Mouse (Mus musculus) brain, adult 2 months (tissue): ENCODE results near the gene Per1.

Experiments
- DNase-seq: peaks from one replicate; pipeline ENCODE4 v3.0.0; 2011; ENCODE audit warnings: low read depth, low spot score

Gene Per1

DNA sequence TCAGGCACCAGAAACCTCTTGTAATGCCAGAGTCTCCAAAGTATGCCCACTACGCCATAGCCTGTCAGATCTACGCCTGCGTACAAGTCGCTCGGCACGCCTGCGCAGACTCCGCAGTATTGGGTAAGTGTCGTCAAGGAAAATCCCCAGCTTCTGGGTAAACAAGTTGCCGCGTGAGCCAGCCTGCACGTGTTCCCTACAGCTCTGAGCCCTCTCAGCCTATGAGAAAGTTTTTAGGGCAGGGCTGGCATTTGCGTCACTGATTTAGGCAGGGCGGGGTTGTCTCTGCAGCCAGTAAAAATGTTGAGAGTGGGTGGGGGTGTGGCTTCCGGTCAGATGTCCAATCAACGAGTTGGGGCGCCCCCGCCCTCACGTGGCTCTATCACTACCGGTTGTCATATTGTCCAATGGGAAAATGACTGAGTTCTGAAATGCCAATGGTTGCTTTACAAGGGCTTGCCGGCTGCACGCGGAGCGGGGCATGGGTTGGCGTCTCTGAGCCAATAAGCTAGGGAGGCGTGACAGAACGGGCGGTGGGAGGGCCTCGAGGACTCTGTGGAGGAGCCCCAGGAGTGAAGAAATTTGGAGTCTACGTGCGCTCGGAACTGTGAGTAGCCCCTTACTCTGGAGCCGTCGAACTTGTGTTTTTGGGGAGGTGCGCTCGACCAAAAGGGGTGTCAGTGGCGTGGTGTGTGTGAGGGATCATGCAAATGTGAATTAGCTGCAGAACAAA is at the start of gene Per1:
Gene Per1, plus strand, starts transcription at position 521 of the 733 bp plus-strand sequence.
- DNase-seq: peak; percentile 100

DNA sequence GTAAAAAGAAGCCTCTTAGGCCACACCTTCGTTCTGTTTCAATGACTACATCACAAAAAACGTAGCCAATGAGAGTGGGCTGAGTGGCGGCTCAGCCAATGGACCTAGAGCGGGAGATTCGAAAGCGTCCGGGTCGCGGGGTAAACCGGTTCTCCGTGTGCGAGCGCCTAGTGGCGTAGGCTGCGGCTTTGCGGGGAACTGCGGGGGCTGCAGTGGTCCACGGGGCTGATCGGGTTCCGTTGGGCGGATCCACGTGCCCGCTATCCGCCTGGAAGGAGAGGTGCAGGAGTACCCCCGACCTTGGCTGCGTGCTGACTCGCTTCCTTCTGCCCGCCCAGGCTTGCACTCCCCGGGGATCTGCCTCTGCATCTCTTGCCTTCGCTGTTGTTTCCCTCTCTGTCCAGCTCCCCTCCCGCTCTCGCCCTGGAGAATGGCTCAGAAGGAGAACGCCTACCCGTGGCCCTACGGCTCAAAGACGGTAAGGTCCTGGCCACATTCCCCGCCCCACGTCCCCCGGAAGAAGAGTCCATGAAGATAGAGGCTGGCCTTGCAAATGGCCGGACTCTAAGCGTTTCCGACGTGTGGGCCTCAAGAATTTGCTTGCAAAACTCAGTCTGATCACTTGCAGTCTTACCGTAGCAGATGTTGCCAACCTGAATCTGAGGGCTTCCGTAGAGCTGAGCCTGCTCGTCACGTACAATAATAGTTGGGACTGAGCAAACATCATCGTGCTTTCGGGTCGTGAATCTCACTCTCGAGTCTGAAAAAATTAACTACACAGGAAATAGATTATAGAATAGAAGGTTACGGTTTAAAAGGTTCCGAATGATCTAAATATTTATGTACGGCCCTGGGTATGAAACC is 49.3 kb upstream of the Per1 start, which contains the start of gene Aurkb:
Gene Aurkb, plus strand, starts transcription at position 117 of the 864 bp plus-strand sequence.
- DNase-seq: peak; percentile 91

DNA sequence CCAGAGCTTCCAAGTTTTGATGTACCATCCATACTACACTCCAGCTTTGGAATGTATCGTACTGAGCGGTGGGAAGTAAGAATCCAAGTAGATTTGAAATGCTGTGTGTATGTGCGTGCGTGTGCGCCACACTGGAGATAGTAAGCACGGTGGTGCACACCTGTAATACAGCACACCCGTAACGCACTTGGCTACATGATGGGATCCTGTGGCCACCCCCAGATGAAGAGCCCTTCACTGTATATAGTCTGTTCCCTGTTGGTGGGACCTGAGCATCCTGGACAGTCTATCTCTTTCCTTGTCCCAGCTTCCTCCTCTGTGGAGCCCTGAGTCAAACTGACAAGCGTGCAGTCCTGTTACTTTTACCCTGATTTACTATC is 48.6 kb upstream of the Per1 start:
- no peak for DNase-seq

- no peak for DNase-seq
These were observed 47.4 kb upstream of the Per1 start for GRCm38 (mm10) chr11:69047592-69047991.

GRCm38 (mm10) chr11:69048151-69048550 is 46.9 kb upstream of the Per1 start:
- DNase-seq: no peak

GRCm38 (mm10) chr11:69050748-69051147 is 44.3 kb upstream of the Per1 start:
- no peak for DNase-seq

GRCm38 (mm10) chr11:69051771-69052170 is 43.2 kb upstream of the Per1 start:
- DNase-seq: no peak

GRCm38 (mm10) chr11:69052824-69053421 is 42.1 kb upstream of the Per1 start:
- no peak for DNase-seq

DNA sequence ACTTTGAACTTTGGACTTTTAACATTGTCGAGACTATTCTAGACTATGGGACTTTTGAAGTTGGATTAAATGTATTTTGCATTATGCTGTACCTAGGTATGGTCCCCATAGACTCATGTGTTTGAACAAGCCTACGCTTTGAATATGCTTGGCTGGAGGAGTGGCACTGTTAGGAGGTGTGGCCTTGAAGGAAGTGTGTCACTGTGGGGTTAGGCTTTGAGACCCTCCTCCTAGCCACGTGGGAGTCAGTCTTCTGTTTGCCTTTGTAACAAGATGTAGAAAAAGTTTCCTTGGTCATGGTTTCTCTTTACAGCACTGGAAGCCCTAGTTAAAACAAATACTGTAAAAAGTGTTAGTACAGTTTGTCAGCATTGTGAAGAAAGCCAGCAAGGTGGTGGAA is 41.2 kb upstream of the Per1 start:
- DNase-seq: no peak

GRCm38 (mm10) chr11:69058265-69058664 is 36.8 kb upstream of the Per1 start:
- DNase-seq: no peak

DNA sequence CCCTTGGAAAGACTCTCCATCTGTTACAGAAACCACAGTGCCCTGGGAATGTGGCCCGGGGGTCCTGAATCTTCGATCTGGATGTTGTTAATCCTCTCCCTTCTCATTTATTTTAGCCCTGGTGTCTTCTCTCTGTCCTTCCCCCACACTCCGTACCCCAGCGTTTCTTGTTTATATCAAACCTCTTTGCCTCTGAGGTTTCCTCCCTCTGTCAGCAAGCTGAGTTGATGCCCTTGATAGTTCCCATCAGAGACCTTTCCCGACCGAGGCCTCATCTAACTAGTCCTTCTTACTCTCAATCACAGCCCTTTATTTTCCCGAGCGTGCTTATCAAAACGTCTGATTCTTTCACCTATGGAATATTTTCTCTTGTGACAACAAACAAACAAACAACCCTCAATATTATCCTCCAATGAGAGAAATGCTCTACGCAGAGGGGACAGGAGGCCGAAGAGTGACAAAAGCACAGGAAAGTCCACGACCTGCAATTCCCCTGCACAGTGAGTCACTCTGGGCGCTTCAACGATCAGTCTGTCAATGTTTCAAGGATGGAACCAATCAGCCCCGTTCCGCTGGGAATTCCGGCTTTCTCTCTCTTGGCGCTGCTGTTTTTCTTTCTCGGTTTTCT is 36.2 kb upstream of the Per1 start:
- DNase-seq: no peak

- peak; percentile 100 for DNase-seq
These were observed 35.6 kb upstream of the Per1 start, which contains the start of gene Borcs6 for GRCm38 (mm10) chr11:69059357-69059974. Gene Borcs6 (plus strand): TSS chr11:69059717.

GRCm38 (mm10) chr11:69059975-69060411 is 35.0 kb upstream of the Per1 start:
- DNase-seq: peak; percentile 49

DNA sequence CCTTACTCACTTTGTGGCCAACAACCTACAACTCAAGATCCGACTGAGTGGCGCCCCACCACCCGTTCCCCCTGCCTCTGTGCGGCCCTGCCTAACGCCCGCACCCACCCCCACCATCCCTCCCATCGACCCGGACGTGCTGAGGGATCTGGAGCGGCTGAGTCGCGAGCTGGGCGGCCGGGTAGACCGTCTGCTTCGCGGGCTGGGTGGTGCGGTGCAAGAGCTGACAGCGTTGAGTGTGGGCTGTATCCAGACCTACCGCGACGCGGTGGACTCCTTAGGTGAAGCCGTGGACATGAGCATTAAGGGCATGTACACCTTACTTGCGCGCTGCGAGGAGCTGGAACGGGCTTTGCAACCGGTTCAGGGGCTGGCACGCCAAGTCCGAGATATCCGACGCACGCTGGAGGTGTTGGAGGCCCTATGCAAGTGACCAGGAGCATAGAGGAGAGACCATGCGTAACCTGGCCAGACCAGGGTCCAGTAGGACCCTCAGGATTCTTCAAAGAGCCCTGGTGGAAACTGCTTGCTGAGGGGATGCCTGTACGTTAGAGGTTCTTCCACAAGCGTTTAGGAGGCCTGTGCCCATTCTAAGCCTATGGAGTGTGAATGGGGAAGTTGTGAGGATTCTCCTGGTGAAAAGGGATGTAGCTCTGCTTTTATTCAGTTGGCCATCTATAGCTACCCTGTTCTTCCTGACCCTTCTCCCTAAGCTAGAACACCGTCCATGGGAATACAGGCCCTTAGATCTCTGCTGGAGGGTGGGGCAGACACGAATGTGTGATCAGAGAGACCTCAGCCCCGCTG is 34.4 kb upstream of the Per1 start:
- DNase-seq: peak; percentile 47

DNA sequence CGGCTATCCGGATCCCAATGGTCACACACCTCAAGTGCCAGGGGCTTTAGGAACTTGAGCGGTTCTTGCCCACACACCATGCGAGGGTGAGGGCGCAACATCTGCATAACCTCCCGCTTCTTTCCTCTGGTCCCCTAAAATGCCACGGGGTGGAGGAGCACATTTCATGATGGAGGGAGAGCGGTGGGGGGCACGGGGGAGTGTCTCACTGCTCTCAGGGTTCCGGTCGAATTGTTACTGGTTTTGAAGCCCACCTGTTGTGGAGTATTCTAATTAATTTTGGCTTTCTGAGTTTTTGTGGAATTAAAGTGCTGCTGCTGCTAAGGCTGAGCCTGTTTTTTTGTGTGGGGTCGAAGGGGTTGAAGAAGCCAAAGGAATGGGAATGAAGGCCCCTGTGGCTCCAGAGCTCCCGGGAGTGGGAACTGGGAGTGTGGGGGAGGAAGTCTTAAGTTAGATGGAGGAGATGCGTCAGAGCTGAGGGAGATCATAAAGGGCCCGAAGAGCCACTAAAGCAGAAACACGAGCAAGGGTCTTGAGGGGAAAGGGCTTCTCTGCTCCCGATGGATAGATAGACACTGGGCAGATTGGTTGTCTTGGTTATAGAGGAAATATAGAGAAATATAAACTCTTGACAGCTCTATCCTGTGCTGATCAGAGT is 33.6 kb upstream of the Per1 start:
- peak; percentile 45 for DNase-seq

- peak; percentile 83 for DNase-seq
These were observed 32.7 kb upstream of the Per1 start for GRCm38 (mm10) chr11:69062194-69062760.

DNA sequence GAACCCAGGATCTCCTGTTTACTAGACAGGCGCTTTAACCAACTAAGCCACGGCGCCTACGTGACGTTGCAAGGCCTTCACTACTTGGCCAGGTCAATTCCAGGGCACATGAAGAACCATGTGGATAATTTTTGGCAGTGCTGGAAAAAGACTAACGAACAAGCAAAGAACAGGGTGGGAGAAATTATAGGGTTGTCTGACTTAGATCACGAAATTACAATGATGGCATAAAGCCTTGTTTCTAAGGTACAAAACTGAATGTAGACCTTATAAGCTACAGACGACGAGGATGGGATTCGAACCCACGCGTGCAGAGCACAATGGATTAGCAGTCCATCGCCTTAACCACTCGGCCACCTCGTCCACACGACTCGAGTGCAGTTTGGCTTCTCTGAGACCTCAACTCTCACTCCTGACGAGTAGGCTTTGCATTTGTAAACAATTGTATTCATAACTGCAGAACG is 32.2 kb upstream of the Per1 start:
- peak; percentile 94 for DNase-seq

- peak; percentile 81 for DNase-seq
These were observed 31.4 kb upstream of the Per1 start for GRCm38 (mm10) chr11:69063413-69064201.
